Mouse (Mus musculus): ENCODE results near the gene Pkd2.
"Not testable (repeated sequence)": the region's sequence is repeated elsewhere in the genome, so short reads cannot be mapped to it uniquely, and the experiment has no call there.

Pkd2 gene

DNA sequence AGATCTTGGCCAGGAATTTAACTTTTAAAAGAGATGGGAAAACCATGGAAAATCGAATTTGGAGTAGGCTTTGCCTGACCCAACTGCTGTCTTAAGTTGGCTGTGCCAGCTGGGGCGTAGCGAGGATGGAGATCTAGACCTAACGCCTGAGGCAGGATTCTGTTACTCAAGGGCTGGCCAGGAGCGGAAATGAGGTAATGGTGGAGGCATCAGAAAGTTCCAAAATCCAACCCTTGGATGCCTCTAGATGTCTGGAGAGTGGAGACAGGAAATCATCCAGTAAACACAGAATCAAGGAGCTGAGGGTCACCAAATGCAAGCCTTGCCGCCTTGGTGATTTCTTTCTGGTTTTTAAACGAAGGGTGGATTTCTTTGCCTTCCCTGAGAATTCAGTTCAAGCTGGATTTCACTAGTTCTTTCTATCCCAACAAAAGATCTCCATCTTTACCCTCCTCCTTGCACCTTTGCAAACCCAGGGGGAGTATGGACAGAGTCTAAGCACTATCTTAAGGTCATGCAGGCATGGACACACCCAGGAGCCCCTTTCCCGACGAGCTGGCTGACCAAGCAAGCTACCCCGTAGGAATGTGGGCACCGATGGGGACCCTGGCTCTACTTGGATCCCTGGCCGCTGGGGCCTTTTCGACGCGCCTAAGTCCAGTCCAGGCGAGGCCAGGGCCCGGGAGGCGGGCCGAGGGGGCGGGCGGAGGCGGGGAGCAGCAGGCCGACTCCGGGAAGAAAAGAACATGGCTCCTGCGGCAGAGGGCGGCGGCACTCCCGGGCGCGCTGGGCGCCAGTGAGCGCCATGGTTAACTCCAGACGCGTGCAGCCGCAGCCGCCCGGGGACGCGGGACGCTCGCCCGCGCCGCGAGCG is at the start of gene Pkd2:
Gene Pkd2, plus strand, starts transcription at position 619 of the 874 bp plus-strand sequence.
- peak; percentile 82 for ATAC-seq (ENCODE audit: insufficient number of reproducible peaks, low FRiP score, low TSS enrichment)

GRCm38 (mm10) chr5:104415999-104416398 is 43.3 kb upstream of the Pkd2 start:
- ATAC-seq (ENCODE audit: insufficient number of reproducible peaks, low FRiP score, low TSS enrichment), result no peak

DNA sequence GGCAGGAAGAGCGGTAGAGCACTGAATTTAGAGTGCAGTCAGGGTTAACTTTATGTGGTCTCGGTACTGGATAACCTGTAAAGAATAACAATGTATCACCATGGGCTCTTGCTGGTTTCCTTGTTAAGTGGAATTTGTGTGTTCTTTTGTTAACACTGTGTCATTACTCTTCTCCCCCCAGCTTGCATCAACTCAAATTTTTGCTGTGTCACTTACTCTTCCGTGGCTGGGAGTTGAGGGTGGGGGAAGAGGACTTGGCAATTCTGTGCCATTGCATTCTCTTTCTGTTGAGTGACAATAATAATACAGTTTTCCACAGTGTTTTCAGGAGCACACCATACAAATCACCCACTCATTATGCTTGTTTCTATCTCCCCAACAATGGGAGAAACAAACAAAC is 42.2 kb upstream of the Pkd2 start:
- no peak for ATAC-seq (ENCODE audit: insufficient number of reproducible peaks, low FRiP score, low TSS enrichment)

DNA sequence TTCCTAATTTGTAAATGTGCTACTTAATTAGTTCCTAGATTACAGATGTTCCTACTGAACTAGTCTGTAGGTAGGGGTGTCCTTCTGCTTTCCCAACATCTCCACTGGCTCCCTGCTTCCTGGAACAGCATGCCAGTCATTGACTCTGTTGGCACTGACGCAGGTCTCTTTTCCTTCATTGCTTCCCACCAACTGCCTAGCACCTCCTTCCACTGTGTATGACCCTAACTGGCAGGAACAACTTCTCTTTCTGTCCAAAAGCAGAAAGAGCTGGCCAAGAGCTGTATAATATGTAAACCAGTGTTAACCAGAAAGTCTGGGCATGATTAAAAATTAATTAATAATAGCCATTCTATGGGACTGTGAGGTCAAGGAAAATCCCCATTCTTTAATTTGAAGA is 41.5 kb upstream of the Pkd2 start:
- ATAC-seq (ENCODE audit: insufficient number of reproducible peaks, low FRiP score, low TSS enrichment), result no peak

GRCm38 (mm10) chr5:104422039-104422438 is 37.2 kb upstream of the Pkd2 start:
- ATAC-seq (ENCODE audit: insufficient number of reproducible peaks, low FRiP score, low TSS enrichment), result no peak

DNA sequence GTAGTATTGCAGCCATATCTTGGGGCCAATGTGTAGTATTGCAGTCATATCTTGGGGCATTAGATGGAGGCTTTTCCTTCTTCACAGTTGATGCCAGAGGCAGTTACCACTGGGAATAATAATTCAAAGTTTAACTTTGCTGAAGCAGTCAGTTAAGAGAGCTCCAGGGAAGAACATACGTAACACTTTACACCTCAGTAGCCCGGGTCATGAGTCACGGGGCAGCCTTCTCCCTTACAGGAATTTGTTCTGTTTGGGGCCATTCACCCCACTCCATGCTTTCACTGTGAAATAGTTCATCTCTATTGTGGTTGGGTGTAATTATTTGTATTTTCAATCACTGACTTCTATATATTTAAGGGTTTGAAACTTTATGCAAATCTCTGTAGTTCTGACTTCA is 35.4 kb upstream of the Pkd2 start:
- ATAC-seq (ENCODE audit: insufficient number of reproducible peaks, low FRiP score, low TSS enrichment), result no peak

DNA sequence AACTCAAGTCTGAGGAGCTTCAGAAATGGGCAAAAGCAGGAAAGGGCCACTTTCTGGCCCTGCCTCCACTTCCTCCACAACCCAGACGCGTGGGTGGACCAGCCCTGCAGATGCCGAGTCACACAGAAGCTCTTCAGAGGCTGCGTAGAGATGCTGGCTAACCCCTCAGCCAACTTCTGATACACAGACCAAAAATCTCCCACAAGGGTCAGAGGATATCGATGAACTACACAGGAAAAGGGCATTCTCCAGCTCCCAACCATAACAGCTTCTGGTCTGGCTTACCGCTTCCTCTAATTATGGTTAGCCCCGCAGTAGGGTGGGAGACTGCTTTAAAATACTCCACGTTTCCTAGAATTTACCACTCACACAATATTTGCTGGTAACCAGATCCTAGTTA is 33.3 kb upstream of the Pkd2 start:
- ATAC-seq (ENCODE audit: insufficient number of reproducible peaks, low FRiP score, low TSS enrichment), result no peak

- no peak for ATAC-seq (ENCODE audit: insufficient number of reproducible peaks, low FRiP score, low TSS enrichment)
Measured at GRCm38 (mm10) chr5:104432886-104433285, 26.4 kb upstream of the Pkd2 start.

DNA sequence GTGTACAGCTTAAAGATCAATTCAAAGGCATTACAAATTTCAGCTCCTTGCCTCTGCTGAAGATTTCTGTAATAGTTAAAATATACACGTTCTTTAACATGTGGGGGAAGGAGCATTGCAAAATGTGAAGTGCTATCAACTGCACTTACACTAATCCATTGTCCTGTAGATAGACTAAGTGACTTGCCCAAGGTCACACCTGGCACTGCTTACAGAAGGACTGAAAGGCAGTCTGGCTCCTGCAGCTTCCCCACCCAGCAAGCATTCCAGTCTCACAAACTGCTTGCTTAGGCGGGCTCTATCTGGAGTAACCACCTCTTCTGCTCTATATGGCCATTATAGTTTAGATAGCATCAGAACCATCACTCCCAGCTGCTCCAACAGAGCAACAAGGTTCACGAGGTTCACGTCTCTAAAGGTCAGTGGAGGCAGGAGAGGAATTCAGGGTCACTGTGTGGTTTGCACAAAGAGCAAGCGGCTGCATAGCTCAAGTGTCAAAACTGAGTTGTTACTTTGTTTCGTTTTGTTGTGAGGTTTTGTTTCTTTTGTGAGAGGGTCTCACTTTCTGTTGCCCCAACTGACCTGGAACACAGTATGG is 25.2 kb upstream of the Pkd2 start:
- no peak for ATAC-seq (ENCODE audit: insufficient number of reproducible peaks, low FRiP score, low TSS enrichment)

- no peak for ATAC-seq (ENCODE audit: insufficient number of reproducible peaks, low FRiP score, low TSS enrichment)
Measured at GRCm38 (mm10) chr5:104434835-104435301, 24.4 kb upstream of the Pkd2 start, which contains the start of gene Spp1. TSS of gene Spp1 (plus strand) at chr5:104435118.

DNA sequence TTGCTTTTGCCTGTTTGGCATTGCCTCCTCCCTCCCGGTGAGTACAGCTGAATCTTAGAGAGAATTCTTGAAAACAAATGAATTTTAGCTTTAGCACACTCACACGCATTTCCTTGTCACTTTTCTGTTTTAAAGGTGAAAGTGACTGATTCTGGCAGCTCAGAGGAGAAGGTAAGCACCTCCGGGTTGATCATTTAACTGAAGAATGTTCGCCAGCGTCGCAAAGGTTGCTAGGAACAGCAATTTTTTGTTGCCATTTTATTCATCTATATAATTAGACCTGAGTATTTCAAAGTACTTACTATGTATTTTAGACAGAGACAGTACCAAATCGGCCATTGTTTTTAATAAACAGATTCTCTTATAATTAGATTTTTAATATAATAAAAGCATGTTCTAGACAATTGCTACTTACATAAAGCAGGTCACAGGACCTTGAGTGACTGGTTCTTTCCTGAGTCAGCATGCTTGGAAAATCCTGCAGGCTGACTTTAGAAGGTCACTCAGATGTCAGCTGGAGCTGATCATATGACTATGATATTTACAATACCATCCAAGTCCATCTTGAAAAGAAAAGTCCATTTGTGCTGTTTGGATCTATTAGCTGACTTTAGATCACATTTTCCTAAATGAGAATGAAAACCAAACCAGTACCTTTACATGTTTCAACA is 22.7 kb upstream of the Pkd2 start:
- no peak for ATAC-seq (ENCODE audit: insufficient number of reproducible peaks, low FRiP score, low TSS enrichment)

GRCm38 (mm10) chr5:104442396-104442795 is 16.9 kb upstream of the Pkd2 start:
- no peak for ATAC-seq (ENCODE audit: insufficient number of reproducible peaks, low FRiP score, low TSS enrichment)

DNA sequence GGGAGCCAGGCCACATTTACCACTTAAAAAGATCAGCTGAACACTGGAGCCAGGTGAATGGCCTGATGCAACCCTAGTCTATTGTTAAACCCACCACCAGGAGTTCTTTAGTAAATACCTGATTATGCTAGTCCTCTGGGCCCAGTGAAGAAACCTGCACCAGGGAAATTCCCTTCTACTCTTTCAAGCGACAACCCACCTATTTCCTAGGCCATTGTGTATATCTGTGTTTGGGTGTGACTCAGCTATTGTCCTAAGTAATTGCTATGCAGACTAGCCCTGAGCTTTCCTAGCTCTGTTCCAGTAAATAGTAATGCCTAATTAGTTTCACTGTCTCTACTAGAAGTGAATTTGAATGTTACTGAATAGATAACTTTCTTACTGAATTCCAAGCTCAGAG is 16.4 kb upstream of the Pkd2 start:
- no peak for ATAC-seq (ENCODE audit: insufficient number of reproducible peaks, low FRiP score, low TSS enrichment)

DNA sequence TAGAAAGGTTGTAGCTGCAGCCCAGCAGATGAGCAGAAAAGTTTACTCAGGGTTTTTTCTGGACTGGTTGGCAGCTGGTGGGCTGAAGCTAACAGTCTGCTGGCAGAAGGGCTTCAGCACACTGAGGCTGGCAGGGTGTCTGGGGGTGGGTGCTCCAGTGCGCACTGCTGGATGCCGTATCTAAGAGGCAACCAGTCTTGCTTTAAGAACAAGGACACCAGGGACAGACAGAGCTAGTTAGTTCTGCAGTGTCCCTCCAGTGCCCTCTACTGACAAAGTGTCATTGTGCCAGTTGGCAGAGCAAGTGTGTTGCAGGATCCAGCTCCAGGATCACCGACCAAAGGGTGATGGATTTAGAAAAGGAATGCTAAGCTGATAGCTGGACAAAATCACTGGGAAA is 13.1 kb upstream of the Pkd2 start:
- peak; percentile 75 for ATAC-seq (ENCODE audit: insufficient number of reproducible peaks, low FRiP score, low TSS enrichment)

GRCm38 (mm10) chr5:104448346-104448745 is 10.9 kb upstream of the Pkd2 start:
- not testable (repeated sequence) for ATAC-seq (ENCODE audit: insufficient number of reproducible peaks, low FRiP score, low TSS enrichment)

DNA sequence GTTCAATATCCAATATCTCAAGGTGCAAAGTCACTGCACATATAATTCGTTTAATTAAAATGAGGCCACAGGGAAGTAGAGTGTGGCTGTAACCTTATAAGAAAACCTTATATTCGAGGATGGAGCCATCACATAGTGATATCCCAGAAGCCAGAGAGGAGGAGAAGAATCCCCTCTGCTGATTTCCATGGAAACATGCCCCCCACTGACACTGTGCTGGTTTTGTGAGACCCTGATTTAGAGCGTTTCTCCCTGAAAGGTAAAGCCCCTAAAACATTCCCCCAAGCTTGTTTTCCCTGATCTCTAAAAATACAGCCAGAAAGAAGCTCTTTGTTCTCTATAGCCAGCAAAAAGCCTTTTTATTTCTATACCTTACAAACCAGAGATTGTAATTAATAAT is 9.8 kb upstream of the Pkd2 start:
- ATAC-seq (ENCODE audit: insufficient number of reproducible peaks, low FRiP score, low TSS enrichment), result no peak

GRCm38 (mm10) chr5:104453075-104453474 is 6.2 kb upstream of the Pkd2 start:
- no peak for ATAC-seq (ENCODE audit: insufficient number of reproducible peaks, low FRiP score, low TSS enrichment)

- ATAC-seq (ENCODE audit: insufficient number of reproducible peaks, low FRiP score, low TSS enrichment), result no peak
Measured at GRCm38 (mm10) chr5:104454564-104454963, 4.7 kb upstream of the Pkd2 start.

GRCm38 (mm10) chr5:104459706-104460455 is 631 bp downstream of the Pkd2 start:
- peak; percentile 65 for ATAC-seq (ENCODE audit: insufficient number of reproducible peaks, low FRiP score, low TSS enrichment)

GRCm38 (mm10) chr5:104460456-104460838 is 1.2 kb downstream of the Pkd2 start:
- ATAC-seq (ENCODE audit: insufficient number of reproducible peaks, low FRiP score, low TSS enrichment), result no peak

GRCm38 (mm10) chr5:104460856-104461255 is 1.6 kb downstream of the Pkd2 start:
- ATAC-seq (ENCODE audit: insufficient number of reproducible peaks, low FRiP score, low TSS enrichment), result no peak

Measured in cerebellum, adult (tissue).